Mouse (Mus musculus): ENCODE data around the gene Ehd3. TPM values are rescaled to one million over a fixed set of nuclear protein-coding genes. Genes with fewer than 3 reads are reported as not detected.

Ehd3 gene
- polyA plus RNA-seq, 1 experiment from 2014 or later: 20.0 TPM

GRCm38 (mm10) chr17:73823121-73824021 lies 19.4 kb downstream of the Ehd3 start:
- Histone ChIP-seq H3K9me3 (ENCODE audit: control insufficient read depth, low read length) (no peaks in the 10 kb centered on the region), H3K27me3 (ENCODE audit: control insufficient read depth, insufficient read depth, low read length) (no peaks in the 10 kb centered on the region), H3K4me3 (replicated peaks; ENCODE audit: low read length) (no peak overlapping the region), H3K9ac (no peak overlapping the region), H3K36me3 (replicated peaks; ENCODE audit: control insufficient read depth, insufficient read depth) (peaks cover 15% of the 10 kb centered on the region), H3K27ac (peak overlapping the region; percentile 54), H3K4me2 (replicated peaks) (no peak overlapping the region), H3K4me1 (replicated peaks; ENCODE audit: control insufficient read depth, insufficient read depth, low read length) (no peaks in the 10 kb centered on the region)
- DNase-seq (ENCODE audit: low spot score): no peak
- ATAC-seq (ENCODE audit: low FRiP score): peak; percentile 52; the same call in 1 of the 2 replicates
- 69% methylated on average over 17 of the region's 17 CpGs for WGBS

GRCm38 (mm10) chr17:73824022-73824340 lies 20.0 kb downstream of the Ehd3 start:
- H3K27ac ChIP-seq: no peak overlapping the region; the same call in 1 of the 2 replicates
- no peak for DNase-seq (ENCODE audit: low spot score)
- no peak overlapping the region for H3K4me2 ChIP-seq (replicated peaks)
- WGBS: 65% methylated on average over 6 of the region's 6 CpGs
- no peaks in the 10 kb centered on the region for H3K4me1 ChIP-seq (replicated peaks; ENCODE audit: control insufficient read depth, insufficient read depth, low read length)
- no peaks in the 10 kb centered on the region for H3K27me3 ChIP-seq (ENCODE audit: control insufficient read depth, insufficient read depth, low read length)
- H3K4me3 ChIP-seq (replicated peaks; ENCODE audit: low read length): no peak overlapping the region
- peaks cover 20% of the 10 kb centered on the region for H3K36me3 ChIP-seq (replicated peaks; ENCODE audit: control insufficient read depth, insufficient read depth)
- H3K9me3 ChIP-seq (ENCODE audit: control insufficient read depth, low read length): no peaks in the 10 kb centered on the region
- ATAC-seq (ENCODE audit: low FRiP score): no peak
- H3K9ac ChIP-seq: no peak overlapping the region

- no peak for DNase-seq (ENCODE audit: low spot score)
- Histone ChIP-seq H3K27me3 (ENCODE audit: control insufficient read depth, insufficient read depth, low read length) (no peaks in the 10 kb centered on the region), H3K27ac (no peak overlapping the region), H3K9me3 (ENCODE audit: control insufficient read depth, low read length) (no peaks in the 10 kb centered on the region), H3K4me2 (replicated peaks) (no peak overlapping the region), H3K9ac (no peak overlapping the region), H3K4me1 (replicated peaks; ENCODE audit: control insufficient read depth, insufficient read depth, low read length) (no peaks in the 10 kb centered on the region), H3K36me3 (replicated peaks; ENCODE audit: control insufficient read depth, insufficient read depth) (peaks cover 33% of the 10 kb centered on the region), H3K4me3 (replicated peaks; ENCODE audit: low read length) (no peak overlapping the region)
- ATAC-seq (ENCODE audit: low FRiP score): no peak
- 91% methylated on average over 6 of the region's 6 CpGs for WGBS
Measured at GRCm38 (mm10) chr17:73826106-73826505, 22.2 kb downstream of the Ehd3 start.

- DNase-seq (ENCODE audit: low spot score) (no peak), ATAC-seq (ENCODE audit: low FRiP score) (no peak)
- Histone ChIP-seq H3K4me1 (replicated peaks; ENCODE audit: control insufficient read depth, insufficient read depth, low read length) (no peaks in the 10 kb centered on the region), H3K27me3 (ENCODE audit: control insufficient read depth, insufficient read depth, low read length) (no peaks in the 10 kb centered on the region), H3K4me3 (replicated peaks; ENCODE audit: low read length) (no peak overlapping the region), H3K4me2 (replicated peaks) (no peak overlapping the region), H3K36me3 (replicated peaks; ENCODE audit: control insufficient read depth, insufficient read depth) (peaks cover 33% of the 10 kb centered on the region), H3K27ac (no peak overlapping the region), H3K9ac (no peak overlapping the region), H3K9me3 (ENCODE audit: control insufficient read depth, low read length) (no peaks in the 10 kb centered on the region)
- WGBS: 95% methylated on average over 11 of the region's 11 CpGs
Measured at GRCm38 (mm10) chr17:73827446-73827845, 23.5 kb downstream of the Ehd3 start.

GRCm38 (mm10) chr17:73830511-73830910 lies 26.6 kb downstream of the Ehd3 start:
- H3K4me2 ChIP-seq (replicated peaks): no peak overlapping the region
- 93% methylated on average over 1 of the region's 1 CpGs for WGBS
- DNase-seq (ENCODE audit: low spot score) (no peak), ATAC-seq (ENCODE audit: low FRiP score) (no peak)
- no peaks in the 10 kb centered on the region for H3K9me3 ChIP-seq (ENCODE audit: control insufficient read depth, low read length)
- H3K9ac ChIP-seq: no peak overlapping the region
- H3K27ac ChIP-seq: no peak overlapping the region
- peaks cover 33% of the 10 kb centered on the region for H3K36me3 ChIP-seq (replicated peaks; ENCODE audit: control insufficient read depth, insufficient read depth)
- H3K4me1 ChIP-seq (replicated peaks; ENCODE audit: control insufficient read depth, insufficient read depth, low read length): no peaks in the 10 kb centered on the region
- H3K4me3 ChIP-seq (replicated peaks; ENCODE audit: low read length): no peak overlapping the region
- H3K27me3 ChIP-seq (ENCODE audit: control insufficient read depth, insufficient read depth, low read length): no peaks in the 10 kb centered on the region

- H3K4me3 ChIP-seq (replicated peaks; ENCODE audit: low read length): no peak overlapping the region
- H3K4me2 ChIP-seq (replicated peaks): no peak overlapping the region
- DNase-seq (ENCODE audit: low spot score): no peak
- H3K4me1 ChIP-seq (replicated peaks; ENCODE audit: control insufficient read depth, insufficient read depth, low read length): no peaks in the 10 kb centered on the region
- no peak for ATAC-seq (ENCODE audit: low FRiP score)
- H3K27me3 ChIP-seq (ENCODE audit: control insufficient read depth, insufficient read depth, low read length): no peaks in the 10 kb centered on the region
- H3K36me3 ChIP-seq (replicated peaks; ENCODE audit: control insufficient read depth, insufficient read depth): peaks cover 33% of the 10 kb centered on the region
- no peak overlapping the region for H3K9ac ChIP-seq
- 77% methylated on average over 4 of the region's 4 CpGs for WGBS
- H3K27ac ChIP-seq: no peak overlapping the region
- H3K9me3 ChIP-seq (ENCODE audit: control insufficient read depth, low read length): no peaks in the 10 kb centered on the region
Measured at GRCm38 (mm10) chr17:73831427-73831826, 27.5 kb downstream of the Ehd3 start.

GRCm38 (mm10) chr17:73832901-73833300 lies 29.0 kb downstream of the Ehd3 start:
- no peaks in the 10 kb centered on the region for H3K9me3 ChIP-seq (ENCODE audit: control insufficient read depth, low read length)
- no peak overlapping the region for H3K9ac ChIP-seq
- H3K27ac ChIP-seq: no peak overlapping the region
- ATAC-seq (ENCODE audit: low FRiP score) (no peak), DNase-seq (ENCODE audit: low spot score) (no peak)
- no peak overlapping the region for H3K4me3 ChIP-seq (replicated peaks; ENCODE audit: low read length)
- peaks cover 22% of the 10 kb centered on the region for H3K36me3 ChIP-seq (replicated peaks; ENCODE audit: control insufficient read depth, insufficient read depth)
- H3K4me1 ChIP-seq (replicated peaks; ENCODE audit: control insufficient read depth, insufficient read depth, low read length): no peaks in the 10 kb centered on the region
- no peaks in the 10 kb centered on the region for H3K27me3 ChIP-seq (ENCODE audit: control insufficient read depth, insufficient read depth, low read length)
- WGBS: 97% methylated on average over 1 of the region's 1 CpGs
- no peak overlapping the region for H3K4me2 ChIP-seq (replicated peaks)

GRCm38 (mm10) chr17:73833474-73833873 lies 29.5 kb downstream of the Ehd3 start:
- Histone ChIP-seq H3K27ac (no peak overlapping the region), H3K4me3 (replicated peaks; ENCODE audit: low read length) (no peak overlapping the region), H3K36me3 (replicated peaks; ENCODE audit: control insufficient read depth, insufficient read depth) (peaks cover 16% of the 10 kb centered on the region), H3K27me3 (ENCODE audit: control insufficient read depth, insufficient read depth, low read length) (no peaks in the 10 kb centered on the region), H3K9ac (no peak overlapping the region), H3K9me3 (ENCODE audit: control insufficient read depth, low read length) (no peaks in the 10 kb centered on the region), H3K4me2 (replicated peaks) (no peak overlapping the region), H3K4me1 (replicated peaks; ENCODE audit: control insufficient read depth, insufficient read depth, low read length) (no peaks in the 10 kb centered on the region)
- 92% methylated on average over 3 of the region's 3 CpGs for WGBS
- DNase-seq (ENCODE audit: low spot score) (no peak), ATAC-seq (ENCODE audit: low FRiP score) (no peak)

GRCm38 (mm10) chr17:73836601-73837000 lies 32.7 kb downstream of the Ehd3 start:
- H3K9ac ChIP-seq: no peak overlapping the region
- H3K4me3 ChIP-seq (replicated peaks; ENCODE audit: low read length): no peak overlapping the region
- WGBS: 93% methylated on average over 3 of the region's 3 CpGs
- no peaks in the 10 kb centered on the region for H3K9me3 ChIP-seq (ENCODE audit: control insufficient read depth, low read length)
- no peaks in the 10 kb centered on the region for H3K4me1 ChIP-seq (replicated peaks; ENCODE audit: control insufficient read depth, insufficient read depth, low read length)
- H3K27me3 ChIP-seq (ENCODE audit: control insufficient read depth, insufficient read depth, low read length): no peaks in the 10 kb centered on the region
- H3K27ac ChIP-seq: no peak overlapping the region
- ATAC-seq (ENCODE audit: low FRiP score) (no peak), DNase-seq (ENCODE audit: low spot score) (no peak)
- no peaks in the 10 kb centered on the region for H3K36me3 ChIP-seq (replicated peaks; ENCODE audit: control insufficient read depth, insufficient read depth)
- H3K4me2 ChIP-seq (replicated peaks): no peak overlapping the region
